Mouse (Mus musculus) limb, embryonic 12.5 days (tissue): ENCODE measurements around the gene Casz1. TPM values are rescaled to one million over a fixed set of nuclear protein-coding genes. Genes with fewer than 3 reads are reported as not detected.
A peak's percentile ranks its signal among the peaks of the same experiment; 100 is the strongest.

Source experiments
- ATAC-seq: fragments of 200-750 bp; cut with Nextera tagmentation; 2 replicates; pipeline ENCODE4 v1.8.0; 2017; ENCODE audit warnings: low read depth, moderate TSS enrichment; ENCODE audit not compliant: insufficient number of reproducible peaks, insufficient read depth, low FRiP score, low TSS enrichment
- H3K27ac ChIP-seq: fragments of 300-500 bp; sonication (generic); 2 replicates; pipeline ENCODE4 v1.5.1; 2016; ENCODE audit warnings: mild to moderate bottlenecking, moderate library complexity
- H3K27me3 ChIP-seq: fragments of 300-500 bp; sonication (generic); 2 replicates; pipeline ENCODE4 v1.6.1; 2016; ENCODE audit warnings: mild to moderate bottlenecking, moderate library complexity
- H3K36me3 ChIP-seq: fragments of 300-500 bp; sonication (generic); 2 replicates; pipeline ENCODE4 v1.6.1; 2016; ENCODE audit warnings: mild to moderate bottlenecking, moderate library complexity
- H3K4me1 ChIP-seq: fragments of 300-500 bp; sonication (generic); replicated peaks from 2 replicates; pipeline ENCODE4 v1.6.1; 2016
- H3K4me2 ChIP-seq: fragments of 300-500 bp; sonication (generic); 2 replicates; pipeline ENCODE4 v1.6.1; 2016; ENCODE audit warnings: mild to moderate bottlenecking, moderate library complexity
- H3K4me3 ChIP-seq: fragments of 300-500 bp; sonication (generic); replicated peaks from 2 replicates; pipeline ENCODE4 v1.5.1; 2016; ENCODE audit warnings: mild to moderate bottlenecking
- H3K9ac ChIP-seq: fragments of 300-500 bp; sonication (generic); replicated peaks from 2 replicates; pipeline ENCODE4 v1.6.1; 2016; ENCODE audit warnings: mild to moderate bottlenecking, moderate library complexity
- H3K9me3 ChIP-seq: fragments of 300-500 bp; sonication (generic); 2 replicates; pipeline ENCODE4 v1.6.1; 2016; ENCODE audit warnings: mild to moderate bottlenecking, moderate library complexity
- WGBS: fragments of 180-500 bp; shearing (Covaris S2); methylation state at CpG from one replicate; pipeline ENCODE4 v1.1.7; 2016; 5-methylcytosine and 5-hydroxymethylcytosine counted together
- polyA plus RNA-seq: library from polyadenylated mRNA; unstranded; fragments of >200 nt; fragmentation: Nextera tagmentation; extraction: Ambion mirVana; gene quantifications from 2 replicates; pipeline ENCODE4 v1.2.1, GENCODE M21; 2016

Casz1 gene
- polyA plus RNA-seq, 1 experiment from 2014 or later = 4.7 TPM

DNA sequence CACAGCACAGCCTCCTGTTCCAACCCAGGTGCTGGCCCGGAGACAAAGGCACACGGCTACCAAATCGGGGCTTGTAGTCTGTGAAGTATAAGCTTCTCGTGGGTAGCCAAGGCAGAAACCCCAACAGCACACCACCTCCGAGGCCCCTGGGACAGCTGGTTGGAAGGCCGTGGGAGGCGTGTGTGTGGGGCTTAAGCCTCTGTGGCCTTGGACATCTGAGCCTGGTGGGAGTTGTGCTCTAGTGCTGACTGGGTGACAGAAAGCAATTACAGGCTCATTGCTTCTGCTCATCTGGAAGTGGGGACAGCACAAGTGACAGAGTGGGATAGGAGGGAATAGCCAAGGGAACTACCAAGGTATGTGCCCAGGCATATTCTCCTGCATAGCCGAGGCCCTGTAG is 119.7 kb downstream of the Casz1 start:
- no peaks in the 10 kb centered on the region for H3K9me3 ChIP-seq
- ATAC-seq = no peak
- WGBS = 32% methylated on average over 8 of the region's 8 CpGs
- no peak overlapping the region for H3K4me2 ChIP-seq
- no peak overlapping the region for H3K4me3 ChIP-seq
- H3K4me1 ChIP-seq = peaks cover 96% of the 10 kb centered on the region
- peaks cover 72% of the 10 kb centered on the region for H3K27me3 ChIP-seq
- no peaks in the 10 kb centered on the region for H3K36me3 ChIP-seq
- no peak overlapping the region for H3K27ac ChIP-seq
- H3K9ac ChIP-seq = no peak overlapping the region

DNA sequence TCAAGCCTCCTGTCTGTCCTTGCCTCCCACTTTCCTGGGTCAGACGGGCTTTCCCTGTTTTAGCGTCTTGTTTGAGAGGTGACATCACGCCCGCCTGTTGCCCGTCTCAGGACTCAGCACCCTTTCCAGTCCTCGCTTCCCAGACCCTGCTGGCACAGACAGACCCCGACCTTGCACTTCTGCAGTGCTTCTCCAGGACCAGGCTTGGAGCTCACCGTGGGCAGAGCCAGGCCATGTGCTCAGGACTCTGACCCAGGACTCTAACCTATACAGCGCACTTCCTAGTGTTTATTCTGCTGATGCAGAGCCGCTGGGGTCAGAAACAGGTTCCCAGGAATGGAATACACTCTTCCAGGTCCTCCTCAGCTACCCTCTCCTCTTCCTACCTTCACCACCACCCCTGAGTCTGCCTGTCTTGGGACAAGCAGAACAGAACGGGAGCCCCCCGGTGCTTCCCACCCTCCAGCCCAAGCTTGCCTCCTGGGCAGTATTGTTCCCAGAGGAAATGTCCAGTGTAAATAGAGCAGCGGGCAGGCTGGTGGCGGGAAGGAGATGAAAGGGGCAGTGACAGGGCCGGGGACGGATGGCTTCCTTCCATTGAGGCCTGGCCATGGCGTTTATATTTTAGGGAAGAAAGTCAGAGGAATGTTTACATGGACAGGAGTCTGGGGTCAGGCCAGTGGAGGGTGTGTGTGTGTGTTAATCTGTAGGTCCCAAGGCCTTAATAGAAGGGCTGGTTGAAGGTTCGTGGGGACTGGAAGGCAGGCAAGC is 121.5 kb downstream of the Casz1 start:
- Histone ChIP-seq H3K36me3 (no peaks in the 10 kb centered on the region), H3K4me1 (peaks cover 86% of the 10 kb centered on the region), H3K27ac (no peak overlapping the region), H3K9me3 (no peaks in the 10 kb centered on the region), H3K4me2 (no peak overlapping the region), H3K4me3 (no peak overlapping the region), H3K9ac (no peak overlapping the region), H3K27me3 (peaks cover 68% of the 10 kb centered on the region)
- no peak; the same call in 1 of the 2 replicates for ATAC-seq
- WGBS = 39% methylated on average over 18 of the region's 18 CpGs

DNA sequence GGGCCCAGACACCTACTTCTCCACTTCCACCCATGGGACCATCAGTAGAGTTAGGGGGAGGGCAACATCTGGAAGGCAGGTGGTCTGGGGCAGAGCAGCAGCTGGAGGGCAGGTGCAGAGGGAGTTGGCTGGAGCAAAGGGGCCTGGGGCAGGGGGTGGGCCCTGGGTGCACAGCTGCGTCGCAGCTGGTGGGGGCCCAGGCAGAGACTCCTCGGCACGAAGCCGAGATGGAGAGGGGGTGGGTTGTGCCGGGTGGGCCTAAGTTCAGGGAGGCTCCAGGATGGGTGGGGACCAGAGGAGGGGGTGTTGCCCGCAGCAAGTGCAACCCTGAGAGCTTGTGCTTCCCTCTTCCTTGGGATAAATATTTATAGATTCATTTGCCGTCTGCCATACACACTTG is 122.2 kb downstream of the Casz1 start:
- 3% methylated on average over 8 of the region's 8 CpGs for WGBS
- ATAC-seq = peak; percentile 30; the same call in 1 of the 2 replicates
- Histone ChIP-seq H3K36me3 (no peaks in the 10 kb centered on the region), H3K4me1 (peaks cover 80% of the 10 kb centered on the region), H3K27me3 (peaks cover 67% of the 10 kb centered on the region), H3K9me3 (no peaks in the 10 kb centered on the region), H3K27ac (no peak overlapping the region), H3K4me3 (no peak overlapping the region), H3K4me2 (no peak overlapping the region), H3K9ac (no peak overlapping the region)

DNA sequence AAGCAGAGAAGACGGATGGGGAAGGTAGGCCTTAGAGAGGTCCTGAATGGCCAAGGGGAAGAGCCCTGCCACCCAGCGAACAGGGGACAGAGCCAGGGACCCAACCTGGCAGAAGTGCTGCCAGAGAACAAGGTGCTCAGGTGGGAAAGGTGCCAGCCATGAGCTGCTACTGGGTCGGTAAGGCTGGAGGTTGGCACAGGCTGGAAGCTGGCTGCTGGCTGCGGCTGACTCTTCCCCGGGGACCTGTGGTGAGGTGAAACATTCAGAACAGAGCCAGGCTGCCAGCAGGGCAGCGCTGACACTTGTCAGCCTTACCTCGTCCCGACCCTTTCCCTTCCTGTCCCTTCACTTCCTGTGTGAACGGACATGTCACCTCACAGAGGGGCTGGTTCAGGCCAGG is 124.1 kb downstream of the Casz1 start:
- Histone ChIP-seq H3K4me2 (no peak overlapping the region), H3K9me3 (no peaks in the 10 kb centered on the region), H3K4me3 (no peak overlapping the region), H3K9ac (no peak overlapping the region), H3K27ac (no peak overlapping the region), H3K36me3 (no peaks in the 10 kb centered on the region), H3K4me1 (peaks cover 62% of the 10 kb centered on the region), H3K27me3 (peaks cover 61% of the 10 kb centered on the region)
- WGBS = 71% methylated on average over 9 of the region's 9 CpGs
- ATAC-seq = no peak

DNA sequence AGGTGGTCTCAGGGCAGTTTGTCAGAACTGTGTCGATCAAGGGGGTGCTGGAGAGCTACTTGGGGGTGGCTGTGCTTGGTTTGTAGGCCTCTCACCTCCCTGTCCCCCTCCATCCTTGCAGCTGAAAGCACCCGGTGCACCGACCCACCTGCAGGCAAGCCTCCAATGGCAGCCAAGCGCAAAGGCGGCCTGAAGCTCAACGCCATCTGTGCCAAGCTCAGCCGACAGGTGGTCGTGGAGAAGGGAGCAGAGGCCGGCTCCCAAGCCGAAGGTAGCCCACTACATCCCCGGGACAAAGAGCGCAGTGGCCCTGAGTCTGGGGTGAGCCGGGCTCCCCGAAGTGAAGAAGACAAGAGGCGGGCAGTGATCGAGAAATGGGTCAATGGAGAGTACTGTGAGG is 124.6 kb downstream of the Casz1 start:
- Histone ChIP-seq H3K9ac (no peak overlapping the region), H3K4me2 (no peak overlapping the region), H3K4me1 (peaks cover 56% of the 10 kb centered on the region), H3K36me3 (no peaks in the 10 kb centered on the region), H3K27ac (no peak overlapping the region), H3K4me3 (no peak overlapping the region), H3K27me3 (peaks cover 67% of the 10 kb centered on the region), H3K9me3 (no peaks in the 10 kb centered on the region)
- no peak for ATAC-seq
- WGBS = 92% methylated on average over 16 of the region's 16 CpGs

DNA sequence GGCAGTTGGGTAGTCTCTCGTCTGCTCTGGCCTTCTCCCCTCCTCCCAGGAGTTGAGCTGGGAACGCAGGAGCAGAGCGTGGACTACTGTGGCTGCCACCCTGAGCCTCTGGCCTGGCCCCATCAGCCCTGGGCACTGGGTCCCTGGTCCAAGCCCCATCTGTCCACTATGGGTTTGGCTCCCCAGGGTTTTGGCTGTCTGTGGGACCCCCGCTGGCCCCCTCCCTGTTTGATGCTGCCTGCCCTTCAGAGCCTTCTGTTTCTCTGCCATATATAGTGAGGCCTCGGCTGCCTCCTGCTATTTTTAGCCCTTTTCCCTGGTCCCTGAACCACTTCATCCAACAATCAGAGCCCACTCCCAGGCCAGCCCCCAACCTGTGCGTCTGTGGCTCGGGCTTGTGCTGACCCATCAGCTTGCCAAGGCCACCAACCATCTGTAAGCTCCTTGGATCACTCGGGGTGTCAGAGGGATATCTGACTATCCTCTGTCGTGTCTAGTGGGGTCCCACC is 126.5 kb downstream of the Casz1 start:
- no peak overlapping the region for H3K4me3 ChIP-seq
- whole genome bisulfite sequencing = 60% methylated on average over 9 of the region's 9 CpGs
- no peak for ATAC-seq
- H3K4me2 ChIP-seq = no peak overlapping the region
- no peaks in the 10 kb centered on the region for H3K9me3 ChIP-seq
- H3K36me3 ChIP-seq = no peaks in the 10 kb centered on the region
- H3K4me1 ChIP-seq = peaks cover 49% of the 10 kb centered on the region
- H3K27ac ChIP-seq = no peak overlapping the region
- no peak overlapping the region for H3K9ac ChIP-seq
- peaks cover 72% of the 10 kb centered on the region for H3K27me3 ChIP-seq

DNA sequence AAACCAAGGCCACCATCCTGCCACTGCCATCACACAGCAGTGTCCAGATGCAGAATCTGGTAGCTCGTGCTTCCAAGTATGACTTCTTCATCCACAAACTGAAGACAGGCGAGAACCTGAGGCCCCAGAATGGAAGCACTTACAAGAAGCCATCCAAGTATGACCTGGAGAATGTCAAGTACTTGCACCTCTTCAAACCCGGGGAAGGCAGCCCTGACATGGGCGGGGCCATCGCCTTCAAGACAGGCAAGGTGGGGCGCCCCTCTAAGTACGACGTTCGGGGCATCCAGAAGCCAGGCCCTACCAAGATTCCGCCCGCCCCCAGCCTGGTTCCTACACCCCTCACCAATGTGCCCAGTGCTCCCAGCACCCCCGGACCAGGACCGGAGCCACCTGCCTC is 128.9 kb downstream of the Casz1 start:
- Histone ChIP-seq H3K4me3 (no peak overlapping the region), H3K36me3 (peaks cover under 1% of the 10 kb centered on the region; the same call in 1 of the 2 replicates), H3K27ac (no peak overlapping the region), H3K9me3 (no peaks in the 10 kb centered on the region), H3K27me3 (peaks cover 79% of the 10 kb centered on the region), H3K4me2 (no peak overlapping the region), H3K4me1 (peaks cover 29% of the 10 kb centered on the region), H3K9ac (no peak overlapping the region)
- WGBS = 91% methylated on average over 13 of the region's 13 CpGs
- no peak for ATAC-seq

DNA sequence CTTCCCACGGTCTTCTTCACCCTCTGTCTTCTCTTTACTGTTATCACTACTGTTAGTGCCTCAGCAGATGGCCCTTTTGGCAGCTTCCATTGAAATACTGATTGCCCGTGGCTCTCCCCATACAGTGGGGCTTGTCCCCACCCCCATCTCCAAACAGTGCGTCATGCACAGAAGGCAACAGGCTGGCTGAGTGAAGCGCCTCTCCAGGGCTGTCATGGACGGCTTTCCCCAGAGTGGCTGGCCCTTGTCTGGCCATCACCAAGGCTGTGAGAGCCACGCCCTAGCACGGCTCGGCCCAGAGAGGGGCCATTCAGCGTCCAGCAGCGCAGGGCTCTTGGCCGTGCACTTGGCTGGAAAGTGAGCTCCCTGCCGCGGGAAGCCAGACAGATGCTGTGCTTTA is 131.0 kb downstream of the Casz1 start:
- no peak for ATAC-seq

DNA sequence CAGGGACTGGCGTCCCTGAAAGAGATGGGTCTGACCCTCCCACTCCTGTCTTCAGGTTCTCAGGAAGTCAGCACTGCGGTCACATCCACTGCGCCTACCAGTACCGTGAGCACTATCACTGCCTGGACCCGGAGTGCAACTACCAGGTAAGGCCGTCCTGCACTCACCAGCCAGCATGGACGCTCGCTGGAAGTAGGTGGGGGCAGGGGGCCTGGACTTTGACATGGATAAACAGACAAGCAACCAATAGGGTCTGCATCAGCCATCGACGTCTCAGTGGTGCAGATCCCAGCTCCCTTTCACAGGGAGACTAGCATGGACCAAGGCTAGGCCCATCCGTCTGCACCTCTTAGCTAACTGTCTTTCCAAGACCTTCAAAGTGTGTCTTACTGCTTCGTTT is 131.9 kb downstream of the Casz1 start:
- Histone ChIP-seq H3K27ac (no peak overlapping the region), H3K4me3 (no peak overlapping the region), H3K4me2 (no peak overlapping the region), H3K4me1 (peaks cover 28% of the 10 kb centered on the region), H3K27me3 (peaks cover 76% of the 10 kb centered on the region), H3K9me3 (no peaks in the 10 kb centered on the region), H3K9ac (no peak overlapping the region), H3K36me3 (peaks cover 5% of the 10 kb centered on the region; the same call in 1 of the 2 replicates)
- 86% methylated on average over 12 of the region's 12 CpGs for WGBS
- ATAC-seq = no peak

More for the DNA sequence above, 131.0 kb downstream of the Casz1 start:
- H3K27me3 ChIP-seq = peaks cover 83% of the 10 kb centered on the region
- H3K36me3 ChIP-seq = peaks cover 5% of the 10 kb centered on the region; the same call in 1 of the 2 replicates
- H3K9ac ChIP-seq = peak overlapping the region; percentile 40; the same call in 1 of the 2 replicates
- H3K27ac ChIP-seq = no peak overlapping the region
- WGBS = 22% methylated on average over 13 of the region's 13 CpGs
- H3K4me1 ChIP-seq = peaks cover 25% of the 10 kb centered on the region
- no peaks in the 10 kb centered on the region for H3K9me3 ChIP-seq
- no peak overlapping the region for H3K4me3 ChIP-seq
- no peak overlapping the region for H3K4me2 ChIP-seq

DNA sequence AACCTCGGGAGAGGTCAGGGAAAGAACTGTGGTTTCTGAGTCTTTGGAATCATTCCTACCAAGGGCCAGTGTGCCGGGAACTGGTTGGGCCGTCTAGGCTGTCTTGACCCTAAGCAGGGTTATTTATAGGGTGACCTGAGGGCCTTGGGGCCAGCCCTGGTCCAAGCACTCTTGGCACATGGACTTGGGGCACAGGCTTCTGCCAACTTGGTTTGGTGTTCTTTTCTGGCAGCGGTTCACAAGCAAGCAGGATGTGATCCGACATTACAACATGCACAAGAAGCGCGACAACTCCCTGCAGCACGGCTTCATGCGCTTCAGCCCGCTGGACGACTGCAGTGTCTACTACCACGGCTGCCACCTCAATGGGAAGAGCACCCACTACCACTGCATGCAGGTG is 132.5 kb downstream of the Casz1 start:
- Histone ChIP-seq H3K27me3 (peaks cover 70% of the 10 kb centered on the region), H3K27ac (no peak overlapping the region), H3K36me3 (peaks cover 5% of the 10 kb centered on the region; the same call in 1 of the 2 replicates), H3K4me2 (no peak overlapping the region), H3K4me1 (peaks cover 33% of the 10 kb centered on the region), H3K9ac (no peak overlapping the region), H3K4me3 (no peak overlapping the region), H3K9me3 (no peaks in the 10 kb centered on the region)
- WGBS = 87% methylated on average over 12 of the region's 12 CpGs
- ATAC-seq = no peak

DNA sequence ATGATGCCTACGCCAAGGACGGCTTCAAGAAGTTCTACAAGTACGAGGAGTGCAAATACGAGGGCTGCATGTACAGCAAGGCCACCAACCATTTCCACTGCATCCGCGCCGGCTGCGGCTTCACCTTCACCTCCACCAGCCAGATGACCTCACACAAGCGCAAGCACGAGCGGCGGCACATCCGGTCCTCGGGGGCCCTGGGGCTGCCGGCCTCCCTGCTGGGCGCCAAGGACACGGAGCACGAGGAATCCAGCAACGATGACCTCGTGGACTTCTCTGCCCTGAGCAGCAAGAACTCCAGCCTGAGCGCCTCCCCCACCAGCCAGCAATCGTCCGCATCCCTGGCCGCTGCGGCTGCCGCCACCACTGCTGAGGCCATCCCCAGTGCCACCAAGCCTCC is 134.3 kb downstream of the Casz1 start:
- Histone ChIP-seq H3K27me3 (peaks cover 77% of the 10 kb centered on the region), H3K4me1 (peaks cover 33% of the 10 kb centered on the region), H3K9ac (no peak overlapping the region), H3K36me3 (peaks cover 5% of the 10 kb centered on the region; the same call in 1 of the 2 replicates), H3K27ac (no peak overlapping the region), H3K9me3 (no peaks in the 10 kb centered on the region), H3K4me2 (no peak overlapping the region), H3K4me3 (no peak overlapping the region)
- WGBS = 93% methylated on average over 26 of the region's 26 CpGs
- ATAC-seq = no peak
